Mouse (Mus musculus): ENCODE data around the gene Nudt15.
A peak's percentile ranks its signal among the peaks of the same experiment; 100 is the strongest.
"Not testable (repeated sequence)": the region's sequence is repeated elsewhere in the genome, so short reads cannot be mapped to it uniquely, and the experiment has no call there.

Gene Nudt15

GRCm38 (mm10) chr14:73548051-73548450 lies at the start of gene Nudt15:
Gene Nudt15 (minus strand): TSS chr14:73548242.
- no peak for DNase-seq

DNA sequence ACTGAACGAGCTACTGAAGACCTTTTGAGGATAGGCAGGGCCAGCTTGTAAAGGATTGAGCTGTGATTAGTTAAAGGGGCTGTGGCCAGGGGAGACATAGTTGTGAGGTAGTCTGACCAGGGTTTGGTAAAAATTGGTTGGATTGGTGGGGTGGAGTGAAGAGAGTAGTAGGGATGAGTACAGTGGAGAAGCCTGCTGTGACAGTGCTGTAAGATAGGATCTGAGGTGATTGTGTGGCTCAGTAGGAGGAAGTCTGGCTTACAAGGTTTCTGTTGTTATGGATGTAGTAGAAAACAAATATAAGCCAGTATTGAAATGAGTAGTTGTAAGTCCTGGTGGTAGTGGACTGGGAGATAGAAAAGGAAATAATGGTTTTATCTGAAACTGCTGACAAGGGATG lies 44.1 kb upstream of the Nudt15 start:
- no peak for DNase-seq

- no peak for DNase-seq
These were observed 40.0 kb upstream of the Nudt15 start for GRCm38 (mm10) chr14:73588080-73588479.

DNA sequence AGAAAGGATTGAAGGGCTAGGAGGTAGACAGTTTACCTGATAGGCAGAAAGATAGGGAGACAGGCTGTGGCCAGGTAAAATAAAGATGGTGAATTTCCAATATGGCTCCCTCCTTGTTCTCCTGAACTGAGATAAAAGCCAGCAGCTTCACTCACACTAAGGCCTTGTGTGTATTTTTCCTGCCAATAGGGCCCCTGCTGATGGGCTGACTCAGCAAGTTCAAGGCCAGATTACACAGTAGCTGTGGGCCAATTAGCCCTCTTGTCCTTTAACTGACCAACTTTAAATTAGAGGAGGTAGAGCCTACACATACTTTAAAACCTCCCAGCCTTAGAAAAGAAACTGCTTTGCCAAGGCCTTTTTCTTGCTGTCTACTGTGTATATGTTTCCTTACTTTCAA lies 28.3 kb upstream of the Nudt15 start:
- DNase-seq: no peak

DNA sequence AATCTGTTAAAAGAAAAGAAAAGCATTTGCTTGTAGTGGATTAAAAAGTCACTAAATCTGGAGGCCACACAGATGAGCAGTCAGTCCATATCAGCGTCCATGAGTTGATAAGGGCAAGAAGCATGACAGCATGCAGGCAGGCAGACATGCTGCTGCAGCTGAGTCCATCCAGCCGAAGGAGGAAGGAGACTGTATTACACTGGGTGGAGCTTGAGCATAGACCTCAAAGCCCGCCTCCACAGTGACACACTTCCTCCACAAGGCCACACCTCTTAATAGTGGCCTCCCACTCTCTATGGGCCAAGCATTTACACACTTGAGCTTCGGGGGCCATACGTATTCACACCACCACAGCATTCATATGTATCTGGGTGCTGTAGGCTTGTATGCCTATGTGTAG lies 26.0 kb upstream of the Nudt15 start:
- DNase-seq: no peak

GRCm38 (mm10) chr14:73571143-73571542 lies 23.1 kb upstream of the Nudt15 start:
- DNase-seq: no peak

GRCm38 (mm10) chr14:73569831-73570230 lies 21.8 kb upstream of the Nudt15 start:
- DNase-seq: not testable (repeated sequence)

- no peak for DNase-seq
These were observed 5.2 kb upstream of the Nudt15 start for GRCm38 (mm10) chr14:73553122-73553696.

GRCm38 (mm10) chr14:73552341-73553121 lies 4.5 kb upstream of the Nudt15 start:
- peak; percentile 96 to 98 for DNase-seq

GRCm38 (mm10) chr14:73551164-73551563 lies 3.1 kb upstream of the Nudt15 start:
- DNase-seq: no peak

- no peak for DNase-seq
These were observed 2.7 kb upstream of the Nudt15 start for GRCm38 (mm10) chr14:73550732-73551131.

GRCm38 (mm10) chr14:73550291-73550690 lies 2.2 kb upstream of the Nudt15 start:
- DNase-seq: no peak

DNA sequence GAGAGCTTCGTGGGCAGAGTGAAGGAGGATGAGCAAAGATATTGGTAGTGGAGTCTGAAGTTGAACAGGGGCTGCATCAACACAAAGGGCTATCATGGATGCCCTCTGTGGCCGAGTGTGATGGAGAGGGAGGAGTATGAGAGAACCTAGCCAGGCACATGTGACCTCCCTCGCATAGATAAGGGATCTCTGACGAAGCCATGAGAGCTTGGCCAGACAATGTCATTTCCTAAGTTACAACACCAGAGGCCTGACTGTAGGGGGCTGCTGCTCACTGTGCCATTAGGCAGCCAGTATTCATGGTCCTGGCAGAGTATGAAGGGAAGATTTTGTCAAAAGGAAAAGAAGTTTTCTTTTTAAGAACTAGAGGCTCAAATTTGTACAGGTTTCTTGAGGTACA lies 1.0 kb downstream of the Nudt15 start:
- no peak for DNase-seq

DNA sequence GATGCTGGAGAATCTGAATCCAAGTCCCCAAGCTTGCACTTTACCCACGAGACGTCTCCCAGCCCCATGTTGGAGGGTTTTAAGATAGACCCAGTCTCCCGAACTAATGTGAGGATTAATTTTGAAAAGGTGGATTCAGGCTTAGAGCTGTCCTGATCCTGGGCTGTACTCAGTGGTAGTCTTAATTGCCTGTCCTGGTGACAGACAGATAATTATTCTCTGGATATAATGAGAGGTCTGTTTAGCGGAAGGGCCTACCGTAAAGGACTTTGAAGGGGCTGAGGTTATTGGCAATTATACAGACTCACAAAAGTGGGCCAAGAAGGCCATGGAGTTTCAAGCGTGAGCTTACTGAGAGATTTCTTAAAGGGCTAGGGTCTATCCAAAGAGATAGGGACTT lies 4.3 kb downstream of the Nudt15 start:
- DNase-seq: no peak

DNA sequence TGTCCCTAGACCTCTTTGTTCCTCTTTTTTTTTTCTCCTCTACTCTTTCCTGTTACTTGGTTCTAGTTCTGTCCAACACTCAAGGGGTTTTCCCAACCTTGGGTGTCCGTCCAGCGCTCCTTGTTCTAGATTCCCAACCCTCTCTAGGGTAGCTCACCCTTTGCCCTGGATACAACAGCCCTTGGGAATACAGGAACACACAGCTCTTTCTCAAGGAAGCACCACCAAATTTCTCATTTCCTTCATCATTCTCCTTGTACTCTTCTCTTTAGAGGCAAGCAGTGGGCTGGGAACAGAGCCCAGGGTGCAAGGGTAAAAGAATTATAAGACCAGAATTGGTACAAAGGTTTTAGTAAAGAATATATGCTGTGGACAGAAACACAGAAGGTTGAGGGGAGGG lies 12.4 kb downstream of the Nudt15 start:
- no peak for DNase-seq

DNA sequence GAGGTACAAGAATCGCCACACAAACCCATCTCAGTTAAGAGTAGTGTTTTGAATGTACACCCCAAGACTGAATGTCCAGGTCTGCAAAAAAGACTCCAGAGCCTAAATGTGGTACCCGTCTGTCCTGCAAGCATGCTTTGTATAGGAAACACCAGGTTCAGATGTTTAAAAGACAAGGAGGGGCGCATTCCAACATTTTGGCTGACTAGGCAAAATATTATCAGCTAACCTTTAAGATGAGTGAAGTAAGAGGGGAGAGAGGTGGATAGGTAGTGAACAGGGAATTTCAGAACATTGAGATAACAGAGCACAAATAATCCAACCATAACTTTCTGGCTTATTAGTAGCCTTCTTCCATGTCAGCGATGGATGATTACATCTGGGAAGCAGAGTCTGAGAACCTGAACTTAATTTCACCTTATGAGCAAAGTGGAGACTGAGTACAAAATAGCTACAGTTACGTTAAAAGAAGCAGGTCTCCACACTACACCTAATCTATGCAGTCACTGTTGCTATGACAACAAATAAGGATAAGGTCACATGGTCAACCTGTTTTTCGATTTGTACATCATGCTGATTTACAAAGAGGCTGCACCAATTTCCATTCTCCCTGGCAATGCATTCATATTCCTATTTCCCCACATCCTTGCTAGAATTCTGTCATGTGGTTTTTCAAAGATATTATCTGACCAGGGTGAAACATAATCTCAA lies 14.1 kb downstream of the Nudt15 start:
- no peak for DNase-seq

DNA sequence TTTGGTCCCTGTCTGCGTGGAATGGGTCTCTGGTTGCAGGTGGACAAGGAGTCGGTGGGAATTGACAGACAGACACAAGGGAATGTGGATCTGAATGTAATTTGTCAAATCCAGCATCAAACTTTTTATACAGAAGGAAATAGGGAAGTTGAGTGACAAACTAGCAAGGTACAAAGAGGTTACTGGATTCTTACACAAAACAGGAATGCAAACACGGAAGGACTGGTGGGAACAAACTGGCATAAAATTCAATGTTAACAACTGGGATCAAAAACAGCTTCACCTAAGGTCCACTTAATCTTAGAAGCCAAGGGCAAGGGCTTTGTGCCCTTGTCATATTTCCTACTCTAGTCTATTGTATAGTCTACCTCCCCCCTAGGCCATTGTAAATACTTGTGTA lies 19.4 kb downstream of the Nudt15 start:
- not testable (repeated sequence) for DNase-seq

GRCm38 (mm10) chr14:73524766-73525448 lies 23.1 kb downstream of the Nudt15 start, which contains the start of gene Sucla2:
Gene Sucla2 (plus strand): TSS chr14:73525319.
- DNase-seq: peak; percentile 95 to 96

DNA sequence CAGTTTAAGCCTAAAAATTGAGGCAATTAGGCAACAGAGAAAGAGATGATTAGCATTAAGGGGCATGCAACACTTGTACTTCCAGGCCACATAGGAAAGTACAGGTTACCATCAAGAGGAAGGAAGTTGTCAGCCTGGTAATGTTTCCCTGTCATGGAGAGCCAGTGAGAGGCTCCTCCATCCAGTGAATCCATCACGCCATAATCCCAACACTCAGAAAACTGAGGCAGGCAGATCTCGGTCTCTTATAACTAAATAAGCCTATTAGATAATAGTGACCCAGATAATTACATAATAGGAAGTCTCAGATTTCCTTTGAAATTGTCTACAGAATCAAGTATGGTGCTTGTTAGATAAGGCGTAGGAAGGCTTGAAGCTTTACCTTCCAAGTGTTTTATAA lies 23.9 kb downstream of the Nudt15 start:
- DNase-seq: no peak

DNA sequence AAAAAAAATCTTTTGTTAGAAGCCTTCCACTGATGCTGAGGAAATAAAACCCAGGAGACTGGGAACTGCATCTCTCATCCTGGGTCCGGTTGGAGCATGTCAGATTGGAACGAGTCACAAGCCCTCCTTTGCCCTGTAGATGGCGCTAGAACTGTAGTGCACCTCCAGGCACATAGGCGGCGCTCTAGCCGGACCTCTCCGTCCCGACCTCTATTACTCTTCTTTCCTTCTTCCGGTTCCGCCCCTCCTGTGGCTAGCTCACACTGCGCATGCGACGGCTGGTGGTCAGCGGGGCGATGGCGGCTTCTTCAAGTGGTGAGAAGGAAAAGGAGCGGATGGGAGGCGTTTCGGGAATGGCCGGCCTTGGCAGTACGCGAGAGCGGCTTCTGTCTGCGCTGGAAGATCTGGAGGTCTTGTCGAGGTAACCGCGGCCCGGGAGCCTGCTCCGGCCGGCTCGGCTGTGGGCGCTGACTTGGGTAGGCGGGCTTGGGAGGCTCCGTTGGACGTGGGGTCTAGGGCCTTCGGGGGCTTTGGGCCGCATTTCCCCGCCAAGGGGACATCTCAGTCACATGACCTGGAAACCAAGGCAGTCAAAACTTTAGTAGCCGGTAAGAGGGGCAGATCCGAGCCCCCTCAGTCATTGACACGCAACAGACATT lies 38.1 kb downstream of the Nudt15 start, which contains the start of gene Med4:
TSS of gene Med4 (plus strand) at position 261 of the 659 bp plus-strand sequence.
- DNase-seq: peak; percentile 94 to 98

DNA sequence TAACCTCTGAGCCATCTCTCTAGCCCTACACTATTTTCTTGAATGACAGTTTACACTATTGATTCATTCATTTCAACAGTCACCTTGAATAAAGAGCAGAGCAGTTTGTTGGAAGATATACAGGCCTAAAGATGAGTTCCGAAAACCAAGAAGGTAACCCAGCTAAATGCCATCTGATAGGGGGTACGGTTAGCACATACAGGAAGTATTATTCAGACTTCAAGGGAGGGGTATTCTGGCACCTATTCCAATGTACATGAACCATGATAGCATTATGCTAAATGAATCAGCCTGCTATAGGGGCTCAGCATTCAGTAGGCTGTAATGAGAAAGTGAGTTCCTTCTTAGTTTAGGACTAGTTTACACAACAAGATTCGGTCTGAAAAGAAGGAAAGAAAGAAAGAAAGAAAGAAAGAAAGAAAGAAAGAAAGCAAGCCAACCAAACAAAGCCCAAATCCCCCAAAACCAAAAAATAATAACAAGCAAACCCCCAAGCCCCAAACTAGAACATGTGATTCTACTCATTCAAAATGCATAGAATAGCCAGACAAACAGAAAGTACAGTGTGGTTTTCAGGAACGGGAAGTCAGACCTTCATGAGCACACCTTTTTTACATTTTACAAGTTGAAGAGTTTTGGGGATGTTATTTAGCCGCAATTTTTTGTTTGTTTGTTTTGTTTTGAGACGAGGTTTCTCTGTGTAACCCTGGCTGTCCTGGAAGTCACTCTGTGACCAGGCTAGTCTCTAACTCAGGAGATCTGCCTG lies 39.2 kb downstream of the Nudt15 start:
- no peak for DNase-seq

All from cerebellum, adult 18-20 months (tissue).